Mouse (Mus musculus): ENCODE results near the gene Olfr175-ps1. TPM values are rescaled to one million over a fixed set of nuclear protein-coding genes. Genes with fewer than 3 reads are reported as not detected.

Olfr175-ps1 gene
- total RNA-seq (2021), result not detected
- long read RNA-seq, experiment 1, result 0 reads
- long read RNA-seq, experiment 2, result 0 reads

DNA sequence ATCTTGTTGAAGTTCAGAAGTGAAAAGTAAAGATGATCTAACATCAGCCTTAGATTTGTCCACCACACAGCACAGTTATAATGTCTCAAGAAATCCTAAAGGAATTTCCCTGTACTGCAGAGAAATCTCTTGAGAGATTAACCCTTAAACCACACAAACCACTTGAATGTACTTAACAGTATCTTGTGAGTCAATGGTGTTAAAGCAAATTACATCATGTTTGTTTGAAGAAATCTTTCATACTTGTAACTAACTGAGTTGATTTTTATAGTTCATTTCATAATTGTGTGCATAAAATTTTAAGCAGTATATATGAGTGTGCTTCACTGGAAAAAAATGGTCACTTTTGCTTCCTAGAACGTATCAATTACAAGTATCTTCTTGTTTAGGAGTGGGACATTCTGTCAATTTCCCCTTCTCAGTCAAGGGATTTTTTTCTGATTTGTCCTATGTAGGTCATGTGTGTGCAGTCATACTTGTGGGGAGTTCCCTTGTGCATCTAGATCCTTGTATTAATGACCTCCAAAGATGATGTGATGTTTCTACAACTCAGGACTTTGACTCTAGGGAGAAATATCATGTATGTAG is at the start of gene Olfr175-ps1:
Gene Olfr175-ps1, minus strand, starts transcription at position 51 of the 588 bp plus-strand sequence.
- no peak for DNase-seq (ENCODE audit: extremely low spot score in 1 of 2, low spot score in 2 of 2)
- no peak for TF ChIP-seq CTCF (IDR thresholded peaks at IDR 0.05)
- Histone ChIP-seq H3K27ac (no peak within 1 kb of the TSS), H3K4me3 (no peak within 1 kb of the TSS)
- intact Hi-C loops (cut with DNase I), result no loop called here

DNA sequence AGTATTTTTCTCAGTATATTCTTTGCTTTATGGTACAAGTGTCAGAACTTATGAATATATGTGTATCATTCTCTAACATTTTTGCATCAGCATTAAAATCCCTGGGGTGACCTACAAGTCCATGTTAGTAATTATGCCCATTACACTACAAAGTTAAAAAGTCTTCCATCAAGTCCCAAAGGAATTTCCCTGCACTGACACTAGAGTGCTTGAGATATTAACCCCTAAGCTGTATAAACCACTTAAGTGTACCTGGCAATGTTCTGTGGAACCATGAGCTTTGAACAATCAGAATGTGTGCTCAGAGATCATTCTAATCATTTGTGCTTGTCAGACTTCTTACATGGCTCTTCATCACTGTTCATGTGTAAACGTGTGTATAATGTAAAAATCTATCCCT is 48.1 kb upstream of the Olfr175-ps1 start, which contains the start of gene Olfr177:
Gene Olfr177, minus strand, starts transcription at position 101 of the 400 bp plus-strand sequence.
- H3K27ac ChIP-seq, result no peak within 1 kb of the TSS
- intact Hi-C loops (cut with DNase I), result no loop called here
- DNase-seq (ENCODE audit: extremely low spot score in 1 of 2, low spot score in 2 of 2), result no peak
- H3K4me3 ChIP-seq, result no peak within 1 kb of the TSS
- TF ChIP-seq CTCF (IDR thresholded peaks at IDR 0.05), result no peak

DNA sequence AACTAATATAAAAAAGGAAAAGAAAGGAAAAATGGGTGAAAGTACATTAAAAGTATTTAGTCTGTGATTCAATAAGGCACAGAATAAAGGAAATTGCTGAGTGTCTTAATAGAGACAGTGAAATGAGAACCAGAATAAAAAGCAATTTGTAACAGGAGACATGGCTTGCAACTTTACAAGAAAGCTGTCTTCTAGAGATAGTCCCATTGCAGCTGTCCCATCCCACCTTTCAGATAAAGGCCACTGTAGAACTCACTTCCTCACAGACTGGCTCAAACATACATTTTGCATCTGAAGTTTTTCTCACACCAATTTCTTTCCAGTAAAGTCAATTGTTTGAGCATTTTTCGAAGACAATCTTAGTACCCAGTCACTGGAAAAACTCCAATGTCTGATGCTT is 34.9 kb upstream of the Olfr175-ps1 start:
- intact Hi-C loops (cut with DNase I), result no loop called here
- no peak for DNase-seq (ENCODE audit: extremely low spot score in 1 of 2, low spot score in 2 of 2)
- Histone ChIP-seq H3K4me3 (no peak overlapping the region), H3K27ac (no peak overlapping the region)
- TF ChIP-seq CTCF (IDR thresholded peaks at IDR 0.05), result no peak

DNA sequence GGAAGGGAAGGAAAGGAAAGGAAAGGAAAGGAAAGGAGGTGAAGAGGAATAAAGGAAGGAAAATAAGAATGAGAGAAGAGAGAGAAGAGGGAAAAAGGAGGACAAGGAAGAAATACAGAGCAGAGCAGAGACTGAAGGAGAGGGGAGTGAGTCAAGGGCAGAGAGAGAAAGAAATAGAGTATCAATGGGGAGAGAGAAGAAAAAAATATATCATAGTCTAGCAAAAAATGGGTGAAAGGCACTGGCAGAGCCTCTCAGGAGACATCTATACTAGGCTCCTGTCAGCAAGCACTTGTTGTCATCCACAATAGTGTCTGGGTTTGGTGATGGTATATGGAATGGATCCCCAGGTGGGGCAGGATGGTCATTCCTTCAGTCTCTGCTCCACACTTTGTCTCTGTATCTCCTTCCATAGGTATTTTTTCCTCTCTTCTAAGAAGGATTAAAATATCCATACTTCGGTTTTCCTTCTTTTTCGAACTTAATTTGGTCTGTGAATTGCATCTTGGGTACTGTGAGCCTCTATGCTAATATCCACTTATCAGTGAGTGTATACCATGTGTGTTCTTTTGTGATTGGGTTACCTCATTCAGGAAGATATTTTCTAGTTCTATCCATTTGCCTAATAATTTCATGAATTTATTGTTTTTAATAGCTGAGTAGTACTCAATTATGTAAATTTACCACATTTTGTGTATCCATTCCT is 33.6 kb upstream of the Olfr175-ps1 start:
- Histone ChIP-seq H3K4me3 (no peak overlapping the region), H3K27ac (no peak overlapping the region)
- no peak for DNase-seq (ENCODE audit: extremely low spot score in 1 of 2, low spot score in 2 of 2)
- TF ChIP-seq CTCF (IDR thresholded peaks at IDR 0.05), result no peak
- intact Hi-C loops (cut with DNase I), result no loop called here

DNA sequence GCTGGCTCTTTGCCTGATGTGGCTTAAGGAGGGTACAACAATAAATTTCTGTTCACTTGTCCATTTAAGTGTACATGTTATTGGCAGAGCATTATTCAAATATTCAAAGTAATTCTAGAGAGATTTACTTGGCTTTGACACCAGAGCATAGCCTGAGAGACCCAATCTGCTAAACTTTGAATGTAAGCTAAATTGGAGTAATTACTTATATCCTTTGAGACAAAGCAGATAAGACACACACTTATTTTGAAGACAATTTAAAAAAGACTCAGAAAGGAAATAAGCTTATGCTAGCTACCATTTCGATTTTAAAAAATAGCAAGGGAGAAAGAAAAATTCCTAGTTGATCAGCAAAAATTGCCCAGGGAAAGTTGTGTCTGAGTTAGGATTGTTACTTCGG is 26.4 kb downstream of the Olfr175-ps1 start, which contains the start of gene Olfr173:
Gene Olfr173, minus strand, starts transcription at position 101 of the 400 bp plus-strand sequence.
- Histone ChIP-seq H3K4me3 (no peak within 1 kb of the TSS), H3K27ac (no peak within 1 kb of the TSS)
- no peak for TF ChIP-seq CTCF (IDR thresholded peaks at IDR 0.05)
- intact Hi-C loops (cut with DNase I), result loop anchor here (10.0 kb wide), 1 partner anchor 595 kb away; no protein-coding TSS in a partner anchor
- DNase-seq (ENCODE audit: extremely low spot score in 1 of 2, low spot score in 2 of 2), result no peak

Other genes with a start within 250 kb of the Olfr175-ps1 start
- not detected for gene Gm813, start 209.8 kb downstream of the Olfr175-ps1 start, total RNA-seq (2021)
- not detected for gene E330017A01Rik, start 188.0 kb downstream of the Olfr175-ps1 start, total RNA-seq (2021)
- gene Cpox, start 156.5 kb downstream of the Olfr175-ps1 start, total RNA-seq (2021), result 10 to 100 TPM; 35.5 to 37.5 TPM
- not detected for gene Gpr15, start 107.7 kb downstream of the Olfr175-ps1 start, total RNA-seq (2021)
- 10 to 100 TPM; 95.5 to 97.5 TPM for gene Cldnd1, start 98.9 kb downstream of the Olfr175-ps1 start, total RNA-seq (2021)
- gene Olfr172, start 63.6 kb downstream of the Olfr175-ps1 start, total RNA-seq (2021), result not detected
- not detected for gene Olfr173, start 26.5 kb downstream of the Olfr175-ps1 start, total RNA-seq (2021)
- gene Olfr177, start 48.0 kb upstream of the Olfr175-ps1 start, total RNA-seq (2021), result not detected
- gene Olfr178, start 65.3 kb upstream of the Olfr175-ps1 start, total RNA-seq (2021), result not detected
- gene Olfr181, start 102.0 kb upstream of the Olfr175-ps1 start, total RNA-seq (2021), result not detected
- gene Olfr180, start 102.6 kb upstream of the Olfr175-ps1 start, total RNA-seq (2021), result not detected
- gene Olfr183, start 168.6 kb upstream of the Olfr175-ps1 start, total RNA-seq (2021), result not detected
- gene Olfr186, start 203.5 kb upstream of the Olfr175-ps1 start, total RNA-seq (2021), result not detected
- gene Olfr187, start 213.0 kb upstream of the Olfr175-ps1 start, total RNA-seq (2021), result not detected

Data from left cerebral cortex, adult 2 months (tissue).